ENCODE assay signal across 8 mouse cellular contexts in the genomic region with DNA sequence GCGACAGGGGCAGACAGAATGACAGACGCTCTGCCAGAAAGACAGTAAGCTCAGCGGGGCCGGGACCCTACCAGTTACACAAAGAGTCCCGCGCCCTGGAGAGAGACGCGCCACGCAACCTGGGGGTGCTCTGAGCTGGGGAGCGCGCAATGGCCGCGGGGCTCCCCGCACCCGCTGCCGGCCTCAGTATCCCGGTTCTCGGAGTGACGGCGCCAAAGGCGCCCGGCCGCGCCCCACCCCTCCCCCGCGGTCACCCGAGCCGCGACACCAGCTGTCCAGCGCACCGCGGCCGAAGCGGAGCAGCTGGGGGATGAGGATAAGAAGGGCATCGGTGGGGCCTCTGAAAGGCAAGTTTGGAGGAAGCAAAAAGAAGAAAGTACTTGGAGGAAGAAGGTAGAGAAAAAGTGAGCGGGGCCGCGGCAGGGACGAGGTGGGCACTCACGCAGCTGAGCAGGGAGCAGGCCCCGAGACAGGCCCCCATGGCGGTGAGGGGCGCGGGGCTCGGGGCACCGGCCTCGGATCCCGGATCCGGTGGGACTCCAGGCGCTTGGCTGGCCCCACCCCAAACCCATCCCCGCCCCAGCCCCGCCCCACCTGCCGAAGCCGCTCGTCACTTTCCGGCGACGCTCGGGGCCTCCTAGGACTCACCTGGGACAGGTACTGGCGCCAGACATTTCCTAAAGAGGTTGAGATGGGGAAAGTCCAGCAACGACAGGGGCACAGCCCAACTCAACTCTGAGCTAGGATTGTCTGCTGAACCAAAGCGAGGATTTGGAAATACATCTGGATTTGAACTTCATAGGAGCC. TPM values are rescaled to one million over a fixed set of nuclear protein-coding genes. Genes with fewer than 3 reads are reported as not detected.
A peak's percentile ranks its signal among the peaks of the same experiment; 100 is the strongest.
DNase-seq lines count a peak whose midpoint lies in the region; ATAC-seq and TF ChIP-seq lines count a peak whose summit lies in the region.

No protein-coding gene starts in this region.

- H3K9ac ChIP-seq in embryonic facial prominence, embryonic 13.5 days: peak overlapping the region; percentile 96
- H3K9ac ChIP-seq in intestine, postnatal 0 days (ENCODE audit: low read depth, low read length): peak overlapping the region; percentile 60

- no peak for TF ChIP-seq CTCF in thymus, adult 2 months (IDR thresholded peaks at IDR 0.05; ENCODE audit: borderline replicate concordance, control insufficient read depth, extremely low read depth, insufficient read depth, low read length, poor library complexity)
- TF ChIP-seq CTCF in intestine, postnatal 0 days (IDR thresholded peaks at IDR 0.05; ENCODE audit: low read depth): no peak
- TF ChIP-seq CTCF in lung, adult 2 months (IDR thresholded peaks at IDR 0.05; ENCODE audit: insufficient read depth, low read length): no peak
- no peak for TF ChIP-seq CTCF in small intestine, adult 2 months (IDR thresholded peaks at IDR 0.05; ENCODE audit: extremely low read depth, insufficient read length, insufficient replicate concordance, low read depth, low read length)

- H3K4me2 ChIP-seq in embryonic facial prominence, embryonic 13.5 days: peak overlapping the region; percentile 71
- peak overlapping the region; percentile 96 for H3K4me2 ChIP-seq in intestine, postnatal 0 days (replicated peaks; ENCODE audit: low read depth)

- DNase-seq in thymus, adult 2 months: no peak
- DNase-seq in thymus, postnatal 25 days: no peak
- peak; percentile 47 for DNase-seq in lung, adult 2 months
- DNase-seq in right cerebral cortex, postnatal 36 days (ENCODE audit: low spot score in 2 of 2): no peak
- no peak for DNase-seq in thymus, postnatal 14 days

- 6% methylated on average over 62 of the region's 62 CpGs for WGBS in thymus, adult 2 months
- under 1% methylated on average over 62 of the region's 62 CpGs for WGBS in embryonic facial prominence, embryonic 13.5 days
- 2% methylated on average over 61 of the region's 62 CpGs for WGBS in intestine, postnatal 0 days
- WGBS in lung, adult 2 months: 3% methylated on average over 62 of the region's 62 CpGs
- WGBS in small intestine, adult 2 months: 2% methylated on average over 62 of the region's 62 CpGs

- 0 out of 2 replicates have a peak overlapping the region, but pooled peaks have one; percentile 5 for H3K4me3 ChIP-seq in thymus, adult 2 months (ENCODE audit: control insufficient read depth, insufficient read depth, low read length)
- peak overlapping the region; percentile 82 for H3K4me3 ChIP-seq in embryonic facial prominence, embryonic 13.5 days
- H3K4me3 ChIP-seq in intestine, postnatal 0 days (ENCODE audit: low read depth, low read length): peak overlapping the region; percentile 63
- H3K4me3 ChIP-seq in lung, adult 2 months (replicated peaks; ENCODE audit: extremely low read depth, low read depth, low read length): peak overlapping the region; percentile 53
- peak overlapping the region; percentile 91 for H3K4me3 ChIP-seq in small intestine, adult 2 months (ENCODE audit: low read depth, low read length)

- no peak overlapping the region for H3K27ac ChIP-seq in thymus, adult 2 months (ENCODE audit: control insufficient read depth, insufficient read depth, low read length)
- H3K27ac ChIP-seq in embryonic facial prominence, embryonic 13.5 days: peak overlapping the region; percentile 92
- H3K27ac ChIP-seq in intestine, postnatal 0 days (ENCODE audit: low read depth, low read length): no peak overlapping the region
- H3K27ac ChIP-seq in small intestine, adult 2 months (ENCODE audit: insufficient read depth, low read depth, low read length): peak overlapping the region; percentile 42

- no peaks in the 10 kb centered on the region for H3K36me3 ChIP-seq in thymus, adult 2 months (ENCODE audit: control insufficient read depth, insufficient read depth, low read length)
- 0 out of 2 replicates have a peak, but pooled peaks cover 9% of the 10 kb centered on the region for H3K36me3 ChIP-seq in embryonic facial prominence, embryonic 13.5 days
- H3K36me3 ChIP-seq in intestine, postnatal 0 days (ENCODE audit: control insufficient read depth, insufficient read depth): no peaks in the 10 kb centered on the region
- H3K36me3 ChIP-seq in small intestine, adult 2 months (ENCODE audit: control insufficient read depth, insufficient read depth, low read length): no peaks in the 10 kb centered on the region

- TF ChIP-seq POLR2A in thymus, adult 2 months (IDR thresholded peaks at IDR 0.05; ENCODE audit: control insufficient read depth, extremely low read depth, insufficient read depth, low read length, poor library complexity): no peak
- no peak for TF ChIP-seq POLR2A in lung, adult 2 months (IDR thresholded peaks at IDR 0.05; ENCODE audit: borderline replicate concordance, extremely low read depth, low read depth, low read length)
- TF ChIP-seq POLR2A in small intestine, adult 2 months (IDR thresholded peaks at IDR 0.05; ENCODE audit: low read depth, low read length): peak; percentile 17; the same call in 1 of the 2 replicates

- peaks cover 19% of the 10 kb centered on the region for H3K27me3 ChIP-seq in thymus, adult 2 months (ENCODE audit: control insufficient read depth, insufficient read depth, low read length)
- H3K27me3 ChIP-seq in embryonic facial prominence, embryonic 13.5 days: peaks cover 7% of the 10 kb centered on the region
- peaks cover 14% of the 10 kb centered on the region; the same call in 1 of the 2 replicates for H3K27me3 ChIP-seq in intestine, postnatal 0 days (replicated peaks; ENCODE audit: control insufficient read depth, insufficient read depth, low read length)
- no peaks in the 10 kb centered on the region for H3K27me3 ChIP-seq in small intestine, adult 2 months (ENCODE audit: control insufficient read depth, insufficient read depth, low read length)

- ATAC-seq in embryonic facial prominence, embryonic 13.5 days (ENCODE audit: insufficient number of reproducible peaks, insufficient read depth, low FRiP score, low TSS enrichment, low read depth): peak; percentile 38; the same call in 1 of the 2 replicates
- peak; percentile 73 for ATAC-seq in intestine, postnatal 0 days

- no peaks in the 10 kb centered on the region for H3K4me1 ChIP-seq in thymus, adult 2 months (replicated peaks; ENCODE audit: control insufficient read depth, insufficient read depth, low read length)
- H3K4me1 ChIP-seq in embryonic facial prominence, embryonic 13.5 days: peaks cover 11% of the 10 kb centered on the region
- peaks cover 3% of the 10 kb centered on the region; the same call in 1 of the 2 replicates for H3K4me1 ChIP-seq in intestine, postnatal 0 days (replicated peaks; ENCODE audit: control insufficient read depth, insufficient read depth, low read length)
- H3K4me1 ChIP-seq in lung, adult 2 months (ENCODE audit: control insufficient read depth, insufficient read depth, low read length): no peaks in the 10 kb centered on the region
- peaks cover 15% of the 10 kb centered on the region; the same call in 1 of the 2 replicates for H3K4me1 ChIP-seq in small intestine, adult 2 months (ENCODE audit: control insufficient read depth, insufficient read depth, insufficient read length, low read length)

- H3K9me3 ChIP-seq in embryonic facial prominence, embryonic 13.5 days: no peaks in the 10 kb centered on the region
- no peaks in the 10 kb centered on the region for H3K9me3 ChIP-seq in intestine, postnatal 0 days (ENCODE audit: control insufficient read depth)

RNA-seq across cellular contexts. Expression of gene Serinc2, which starts 3.8 kb away (rescaled TPM):
- polyA plus RNA-seq in thymus, adult 2 months (2012; rRNA removed): 13.3 and 16.5 TPM in 2 replicates
- polyA plus RNA-seq in embryonic facial prominence, embryonic 13.5 days (2015; fragmentation: Nextera tagmentation; extraction: Ambion mirVana): 150 TPM in 2 replicates
- polyA plus RNA-seq in intestine, postnatal 0 days (2015; fragmentation: Nextera tagmentation; extraction: Ambion mirVana): 21.5 and 26.1 TPM in 2 replicates
- 42.2 and 66.5 TPM in 2 replicates for polyA plus RNA-seq in lung, adult 2 months (2012; rRNA removed)
- polyA plus RNA-seq in small intestine, adult 2 months (2012; rRNA removed): 271 and 356 TPM in 2 replicates

RNA-seq across cellular contexts. Expression of gene Fabp3, which starts 33.2 kb away (rescaled TPM):
- polyA plus RNA-seq in thymus, adult 2 months (2012; rRNA removed): 18.3 and 222 TPM in 2 replicates
- polyA plus RNA-seq in embryonic facial prominence, embryonic 13.5 days (2015; fragmentation: Nextera tagmentation; extraction: Ambion mirVana): 12.9 and 14.8 TPM in 2 replicates
- 5.0 and 7.1 TPM in 2 replicates for polyA plus RNA-seq in intestine, postnatal 0 days (2015; fragmentation: Nextera tagmentation; extraction: Ambion mirVana)
- 48.5 and 75.4 TPM in 2 replicates for polyA plus RNA-seq in lung, adult 2 months (2012; rRNA removed)
- 0.71 and 0.72 TPM in 2 replicates for polyA plus RNA-seq in small intestine, adult 2 months (2012; rRNA removed)

RNA-seq across cellular contexts. Expression of gene Gm10570, which starts 33.3 kb away (rescaled TPM):
- 0.46 TPM in 1 of 2 replicates, not detected in the other for polyA plus RNA-seq in thymus, adult 2 months (2012; rRNA removed)
- not detected in 2 replicates for polyA plus RNA-seq in embryonic facial prominence, embryonic 13.5 days (2015; fragmentation: Nextera tagmentation; extraction: Ambion mirVana)
- not detected in 2 replicates for polyA plus RNA-seq in intestine, postnatal 0 days (2015; fragmentation: Nextera tagmentation; extraction: Ambion mirVana)
- 0.40 TPM in 1 of 2 replicates, not detected in the other for polyA plus RNA-seq in lung, adult 2 months (2012; rRNA removed)
- 0.27 TPM in 1 of 2 replicates, not detected in the other for polyA plus RNA-seq in small intestine, adult 2 months (2012; rRNA removed)

RNA-seq across cellular contexts. Expression of gene Gm853, which starts 53.0 kb away (rescaled TPM):
- polyA plus RNA-seq in thymus, adult 2 months (2012; rRNA removed): 0.13 and 0.32 TPM in 2 replicates
- not detected in 2 replicates for polyA plus RNA-seq in embryonic facial prominence, embryonic 13.5 days (2015; fragmentation: Nextera tagmentation; extraction: Ambion mirVana)
- polyA plus RNA-seq in intestine, postnatal 0 days (2015; fragmentation: Nextera tagmentation; extraction: Ambion mirVana): not detected in 2 replicates
- not detected in 2 replicates for polyA plus RNA-seq in lung, adult 2 months (2012; rRNA removed)
- polyA plus RNA-seq in small intestine, adult 2 months (2012; rRNA removed): not detected in 2 replicates

Comparison
In these comparisons a context has a peak if more than half of its experiments do, and no peak if none do; other contexts are left out.
1. H3K27ac ChIP-seq: peak in embryonic facial prominence, embryonic 13.5 days (single experiment) and small intestine, adult 2 months (single experiment); none in thymus, adult 2 months (single experiment) and intestine, postnatal 0 days (single experiment).
2. H3K4me3 ChIP-seq: peak in every context shown above with its lines; median percentile 91 in small intestine, adult 2 months; 82 in embryonic facial prominence, embryonic 13.5 days; 63 in intestine, postnatal 0 days; 53 in lung, adult 2 months; 5 in thymus, adult 2 months.